Mouse (Mus musculus) heart, postnatal 14 days (tissue): ENCODE data around the gene Nrxn3. TPM values are rescaled to one million over a fixed set of nuclear protein-coding genes. Genes with fewer than 3 reads are reported as not detected.

Source experiments
- DNase-seq, 2 experiments: peaks; one replicate each; pipeline ENCODE4 v3.0.0; 2021 to 2022
- intact Hi-C: fragments of 180-260 bp; cut with DNase I; formaldehyde crosslinking; loops from one replicate; pipeline ENCODE4 v1.15.1; 2025
- total RNA-seq, 2 experiments: library from RNA; stranded (reverse); gene quantifications; 2 replicates each; pipeline ENCODE4 v1.2.3; 2021

Nrxn3 gene
- total RNA-seq, 2 experiments from 2014 or later = 0.41 to 0.60 TPM

DNA sequence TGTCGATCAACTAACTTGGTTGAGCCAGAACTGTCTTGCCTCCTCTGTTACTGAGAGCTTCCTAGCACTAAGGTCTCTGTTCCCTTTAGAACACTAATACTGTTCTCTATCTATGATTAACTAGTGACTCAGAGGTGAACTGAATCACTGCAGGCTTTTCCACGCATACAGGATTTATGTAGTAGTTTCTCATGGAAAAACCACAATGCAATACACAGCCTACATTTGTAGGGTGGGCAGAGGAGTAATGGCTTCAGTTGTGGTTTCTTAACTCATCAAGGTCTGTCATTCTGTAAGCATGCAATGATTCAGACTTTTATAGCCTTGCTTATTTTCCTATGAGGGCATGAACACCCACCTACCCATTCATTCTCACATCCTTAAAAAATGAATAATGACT lies 1443.4 kb downstream of the Nrxn3 start:
- intact Hi-C loops = no loop called here

DNA sequence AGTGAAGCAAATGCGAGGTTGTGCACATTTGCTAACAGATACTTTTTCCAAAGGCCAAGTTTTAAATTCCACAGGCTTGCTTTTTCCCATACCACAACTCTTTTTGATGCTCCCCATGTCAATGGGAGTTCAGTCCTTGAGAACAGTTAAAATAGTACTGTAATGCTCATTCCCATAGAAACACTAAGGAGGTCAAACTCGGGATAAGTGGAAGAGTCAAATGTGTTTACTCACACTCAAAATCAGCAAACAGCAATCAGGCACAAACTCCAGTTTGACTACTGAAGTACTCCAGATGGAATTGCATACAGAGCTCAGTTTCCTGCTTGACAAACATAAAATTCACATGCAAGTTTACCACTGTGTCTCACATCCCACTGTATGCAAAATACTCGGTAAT lies 1458.9 kb downstream of the Nrxn3 start:
- intact Hi-C loops = no loop called here
- DNase-seq = no peak

More for the DNA sequence above, 1443.4 kb downstream of the Nrxn3 start:
- no peak for DNase-seq

DNA sequence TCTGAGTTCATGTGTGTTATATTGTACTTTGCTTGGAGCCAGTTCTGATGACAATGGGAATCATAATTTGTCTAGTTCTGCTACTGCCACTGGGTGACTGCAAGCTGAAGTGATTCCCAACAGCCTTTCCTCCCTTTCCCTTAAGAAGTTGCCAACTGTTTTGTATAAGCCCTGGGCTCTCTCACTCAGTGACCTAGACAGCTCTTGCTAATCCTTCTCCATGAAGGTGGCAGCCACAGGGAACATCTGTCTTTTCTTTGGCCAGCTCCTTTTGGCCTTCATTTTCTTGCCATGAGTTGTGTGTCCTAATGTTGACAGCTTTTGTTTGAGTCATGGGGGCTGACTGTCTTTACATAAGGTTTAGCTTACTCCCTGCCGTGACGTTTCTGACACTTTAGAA lies 1460.3 kb downstream of the Nrxn3 start:
- intact Hi-C loops = no loop called here

GRCm38 (mm10) chr12:90196161-90196560 lies 1473.5 kb downstream of the Nrxn3 start:
- intact Hi-C loops = no loop called here
- DNase-seq = no peak

More for the DNA sequence above, 1460.3 kb downstream of the Nrxn3 start:
- no peak for DNase-seq

- intact Hi-C loops = no loop called here
- DNase-seq = no peak
Observed at GRCm38 (mm10) chr12:90197994-90198393, 1475.3 kb downstream of the Nrxn3 start.

GRCm38 (mm10) chr12:90202501-90202900 lies 1479.8 kb downstream of the Nrxn3 start:
- intact Hi-C loops = no loop called here
- DNase-seq = no peak

GRCm38 (mm10) chr12:90211410-90211809 lies 1488.7 kb downstream of the Nrxn3 start:
- no peak for DNase-seq

GRCm38 (mm10) chr12:90217060-90217459 lies 1494.4 kb downstream of the Nrxn3 start:
- no peak for DNase-seq
- intact Hi-C loops = no loop called here

More at GRCm38 (mm10) chr12:90211410-90211809, 1488.7 kb downstream of the Nrxn3 start:
- intact Hi-C loops = no loop called here

- DNase-seq = no peak
- intact Hi-C loops = no loop called here
Observed at GRCm38 (mm10) chr12:90229062-90229461, 1506.4 kb downstream of the Nrxn3 start.

- intact Hi-C loops = no loop called here
- DNase-seq = no peak
Observed at GRCm38 (mm10) chr12:90236093-90236492, 1513.4 kb downstream of the Nrxn3 start.

GRCm38 (mm10) chr12:90260301-90260700 lies 1537.6 kb downstream of the Nrxn3 start:
- intact Hi-C loops = no loop called here
- DNase-seq = no peak

DNA sequence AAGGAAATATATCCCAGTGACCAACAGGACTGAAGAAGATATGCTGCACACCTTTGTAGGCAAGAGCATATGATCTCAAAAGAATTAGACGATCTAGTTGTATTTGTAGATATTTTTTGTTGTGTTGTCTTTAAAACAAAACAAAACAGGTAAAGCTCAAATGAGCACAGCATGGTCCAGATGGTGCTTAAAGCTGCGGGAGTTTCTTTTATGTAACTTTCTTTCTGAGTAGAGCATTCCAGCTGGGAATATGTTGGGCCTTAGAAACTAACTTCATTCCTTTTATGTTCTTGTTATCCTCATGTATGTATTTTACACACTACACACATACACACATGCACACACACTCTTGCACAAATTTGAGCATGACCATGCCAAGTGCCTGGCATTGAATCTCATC lies 1545.4 kb downstream of the Nrxn3 start:
- intact Hi-C loops = no loop called here

DNA sequence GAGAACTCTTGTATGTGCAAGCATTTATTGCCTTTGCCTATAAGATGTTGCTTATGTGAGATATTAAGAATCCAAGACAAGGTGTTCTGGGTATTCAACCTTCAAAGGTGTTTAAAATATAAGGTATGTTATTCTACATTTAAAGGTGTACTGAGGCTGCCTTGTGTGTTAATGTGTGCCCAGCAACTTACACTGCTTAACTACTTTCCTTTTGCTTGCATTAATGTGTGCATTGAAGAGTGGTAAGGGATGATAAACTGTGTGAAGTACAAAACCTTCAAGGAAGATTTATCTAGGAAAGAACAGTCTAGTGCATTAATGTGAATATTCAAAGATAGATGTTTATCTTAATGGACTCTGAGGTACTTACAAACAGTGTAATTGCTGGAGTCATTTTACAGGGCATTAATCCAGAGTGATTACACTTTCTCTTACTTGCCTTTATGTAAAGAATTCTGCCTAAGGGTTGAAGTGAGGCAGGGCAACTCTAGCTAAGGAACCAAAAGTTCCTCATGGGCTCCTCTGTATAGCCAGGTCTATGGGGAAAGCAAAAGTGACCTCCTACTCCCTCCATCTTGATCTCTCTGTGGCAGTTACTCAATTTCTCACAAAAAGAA lies 1548.2 kb downstream of the Nrxn3 start:
- intact Hi-C loops = no loop called here
- DNase-seq = no peak

More for the DNA sequence above, 1545.4 kb downstream of the Nrxn3 start:
- no peak for DNase-seq

GRCm38 (mm10) chr12:90274621-90275236 lies 1552.1 kb downstream of the Nrxn3 start:
- DNase-seq = no peak
- intact Hi-C loops = no loop called here

- no peak for DNase-seq
- intact Hi-C loops = no loop called here
Observed at GRCm38 (mm10) chr12:90281236-90281635, 1558.6 kb downstream of the Nrxn3 start.

- no peak for DNase-seq
- intact Hi-C loops = no loop called here
Observed at GRCm38 (mm10) chr12:90283022-90283421, 1560.3 kb downstream of the Nrxn3 start.

DNA sequence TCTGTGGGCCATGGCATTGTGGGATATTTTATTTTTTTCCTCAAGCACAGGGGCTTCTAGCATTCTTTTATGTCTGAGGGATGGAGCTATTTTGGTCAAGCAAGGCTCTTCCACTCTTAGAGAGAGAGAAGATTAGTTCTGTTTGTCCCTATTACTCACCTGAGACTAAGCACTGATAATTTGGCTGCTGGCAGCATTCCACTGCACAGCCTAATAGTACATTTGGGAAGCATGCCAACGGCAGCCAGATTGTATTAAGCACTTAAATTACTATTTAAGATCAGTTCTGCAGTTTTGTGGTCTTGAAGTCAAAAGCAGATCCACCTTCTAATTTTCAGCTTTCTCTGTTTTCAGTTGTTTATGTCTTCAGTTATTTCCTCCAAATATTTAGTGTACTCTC lies 1580.0 kb downstream of the Nrxn3 start:
- no peak for DNase-seq
- intact Hi-C loops = no loop called here

DNA sequence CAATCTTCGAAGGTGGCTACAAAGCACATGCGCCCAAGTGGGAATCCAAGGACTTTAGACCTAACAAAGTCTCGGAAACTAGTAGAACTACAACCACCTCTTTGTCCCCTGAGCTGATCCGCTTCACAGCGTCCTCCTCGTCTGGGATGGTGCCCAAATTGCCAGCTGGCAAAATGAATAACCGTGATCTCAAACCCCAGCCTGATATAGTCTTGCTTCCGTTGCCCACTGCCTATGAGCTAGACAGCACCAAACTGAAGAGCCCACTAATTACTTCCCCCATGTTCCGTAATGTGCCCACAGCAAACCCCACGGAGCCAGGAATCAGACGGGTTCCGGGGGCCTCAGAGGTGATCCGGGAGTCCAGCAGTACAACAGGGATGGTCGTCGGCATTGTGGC lies 1609.1 kb downstream of the Nrxn3 start:
- intact Hi-C loops = no loop called here
- no peak for DNase-seq

GRCm38 (mm10) chr12:90332459-90332858 lies 1609.8 kb downstream of the Nrxn3 start:
- no peak for DNase-seq
- intact Hi-C loops = no loop called here

DNA sequence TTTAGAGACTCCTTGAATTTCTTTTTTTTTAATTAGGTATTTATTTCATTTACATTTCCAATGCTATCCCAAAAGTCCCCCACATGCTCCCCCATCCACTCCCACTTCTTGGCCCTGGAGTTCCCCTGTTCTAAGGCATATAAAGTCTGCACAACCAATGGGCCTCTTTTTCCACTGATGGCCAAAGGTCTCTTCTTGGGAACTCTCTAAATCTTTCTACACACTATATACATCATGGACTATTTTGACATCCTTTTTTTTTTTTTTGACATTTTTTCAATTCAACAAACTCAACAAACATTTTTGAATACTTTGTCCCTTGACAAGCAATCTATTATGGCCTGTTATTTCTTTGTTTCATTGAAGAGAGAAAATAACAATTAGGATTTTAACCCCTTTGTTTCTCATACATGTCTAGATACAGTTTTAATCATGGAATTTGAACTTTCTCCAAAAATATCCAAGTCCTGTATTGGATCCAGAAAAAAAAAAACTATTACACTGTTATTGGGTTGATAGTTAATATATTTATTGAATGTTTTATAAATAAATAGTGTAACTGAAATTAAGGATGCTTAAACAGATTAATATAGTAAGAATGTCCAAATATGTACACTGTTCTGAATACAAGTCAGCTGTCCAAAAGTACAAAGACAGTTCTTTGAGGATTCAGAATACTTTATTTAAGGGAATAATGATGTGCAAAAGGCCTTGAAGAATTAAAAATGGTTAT lies 1615.0 kb downstream of the Nrxn3 start:
- no peak for DNase-seq
- intact Hi-C loops = no loop called here

- intact Hi-C loops = no loop called here
- no peak for DNase-seq
Observed at GRCm38 (mm10) chr12:90338229-90338557, 1615.5 kb downstream of the Nrxn3 start.
